In the genomic region with DNA sequence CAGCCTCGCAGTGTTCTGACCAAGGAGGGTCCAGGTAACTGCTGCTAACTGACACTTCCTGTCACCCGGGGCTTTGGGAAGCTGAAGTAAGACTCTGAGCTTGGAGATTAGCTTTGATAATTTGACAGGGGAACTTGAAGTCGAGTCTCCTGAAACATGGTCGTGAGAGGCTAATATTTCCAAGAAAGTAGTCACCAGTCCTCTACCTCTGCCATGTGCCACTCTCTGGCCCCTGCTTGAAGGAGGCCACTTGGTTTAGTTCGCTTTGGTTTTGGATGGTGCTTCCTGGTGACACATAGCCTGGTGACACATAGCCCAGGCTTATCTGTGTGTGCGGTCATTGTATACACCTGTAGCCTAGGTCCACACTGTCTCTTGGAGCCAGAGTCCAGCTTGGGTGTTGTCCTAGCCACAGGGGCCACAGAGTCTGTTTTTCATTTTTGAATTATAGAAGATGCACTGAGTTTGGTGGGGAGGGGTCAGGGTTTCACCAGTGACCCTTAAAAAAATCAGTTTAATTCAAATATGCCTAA, we compare ENCODE assay signal across 8 mouse cellular contexts. TPM values are rescaled to one million over a fixed set of nuclear protein-coding genes. Genes with fewer than 3 reads are reported as not detected.
DNase-seq lines count a peak whose midpoint lies in the region; ATAC-seq and TF ChIP-seq lines count a peak whose summit lies in the region.

A gene (plus strand): TSS at position 51 of the 533 bp plus-strand sequence.

- 76% methylated on average over 6 of the region's 6 CpGs for WGBS in forebrain, embryonic 13.5 days
- WGBS in midbrain, embryonic 15.5 days, result 67% methylated on average over 6 of the region's 6 CpGs

- H3K27ac ChIP-seq in forebrain, embryonic 13.5 days, result no peak within 1 kb of the TSS
- H3K27ac ChIP-seq in midbrain, embryonic 15.5 days, result no peak within 1 kb of the TSS

- H3K4me1 ChIP-seq in forebrain, embryonic 13.5 days, result peaks cover 7% of the 10 kb centered on the region
- peaks cover 8% of the 10 kb centered on the region for H3K4me1 ChIP-seq in midbrain, embryonic 15.5 days

- no peak for ATAC-seq in forebrain, embryonic 13.5 days
- no peak for ATAC-seq in inflammation-experienced regulatory T-cells, adult 6 months
- no peak for ATAC-seq in midbrain, embryonic 15.5 days (replicated peaks)

- H3K79me2 ChIP-seq in C2C12 (ENCODE audit: control insufficient read depth, insufficient read depth), result no peaks in the 10 kb centered on the region

- no peak within 1 kb of the TSS for H3K4me3 ChIP-seq in C2C12 (ENCODE audit: insufficient read depth, poor library complexity, severe bottlenecking)
- no peak within 1 kb of the TSS for H3K4me3 ChIP-seq in forebrain, embryonic 13.5 days
- no peak within 1 kb of the TSS for H3K4me3 ChIP-seq in midbrain, embryonic 15.5 days

- H3K9ac ChIP-seq in forebrain, embryonic 13.5 days, result no peak within 1 kb of the TSS
- H3K9ac ChIP-seq in midbrain, embryonic 15.5 days, result no peak within 1 kb of the TSS

- H3K9me3 ChIP-seq in forebrain, embryonic 13.5 days (replicated peaks), result no peaks in the 10 kb centered on the region
- H3K9me3 ChIP-seq in midbrain, embryonic 15.5 days, result no peaks in the 10 kb centered on the region

- H3K79me3 ChIP-seq in C2C12 (ENCODE audit: low read depth), result no peaks in the 10 kb centered on the region

- TF ChIP-seq CTCF in C2C12 (IDR thresholded peaks at IDR 0.05; ENCODE audit: control insufficient read depth, insufficient read depth, insufficient read length), result no peak

- no peak within 1 kb of the TSS for H3ac ChIP-seq in C2C12 (ENCODE audit: control insufficient read depth, insufficient read length, low read depth)

- no peak for DNase-seq in gastrocnemius, postnatal 10 days
- no peak for DNase-seq in gastrocnemius, adult 8-10 months (ENCODE audit: low spot score in 2 of 2)
- DNase-seq in spleen, postnatal 4 days (ENCODE audit: low spot score in 2 of 2), result no peak
- no peak for DNase-seq in right cerebral cortex, adult 18-20 months

- H3K27me3 ChIP-seq in C2C12 (ENCODE audit: control insufficient read depth, insufficient read depth, insufficient read length), result no peaks in the 10 kb centered on the region
- H3K27me3 ChIP-seq in forebrain, embryonic 13.5 days, result 0 out of 2 replicates have a peak, but pooled peaks cover 2% of the 10 kb centered on the region
- no peaks in the 10 kb centered on the region for H3K27me3 ChIP-seq in midbrain, embryonic 15.5 days (replicated peaks)

- no peaks in the 10 kb centered on the region for H3K36me3 ChIP-seq in C2C12 (ENCODE audit: control insufficient read depth, insufficient read depth)
- H3K36me3 ChIP-seq in forebrain, embryonic 13.5 days (ENCODE audit: poor library complexity, severe bottlenecking), result no peaks in the 10 kb centered on the region
- no peaks in the 10 kb centered on the region for H3K36me3 ChIP-seq in midbrain, embryonic 15.5 days (replicated peaks)

- no peak within 1 kb of the TSS for H3K4me2 ChIP-seq in forebrain, embryonic 13.5 days
- no peak within 1 kb of the TSS for H3K4me2 ChIP-seq in midbrain, embryonic 15.5 days

TF ChIP-seq in C2C12, 6 proteins besides CTCF, POLR2A, EP300 and RAD21:
- TF ChIP-seq CEBPB (IDR thresholded peaks at IDR 0.05; ENCODE audit: low read depth) (no peak), FOSL1 (IDR thresholded peaks at IDR 0.05; ENCODE audit: insufficient read depth, low read length, poor library complexity, severe bottlenecking) (no peak), USF1 (IDR thresholded peaks at IDR 0.05; ENCODE audit: low read depth) (no peak), MYOD1 (IDR thresholded peaks at IDR 0.05; ENCODE audit: control insufficient read depth, insufficient read length, low read depth) (no peak), MYOG (IDR thresholded peaks at IDR 0.05; ENCODE audit: control insufficient read depth, extremely low read depth, insufficient read length) (no peak), MAX (IDR thresholded peaks at IDR 0.05) (no peak)

RNA-seq across cellular contexts. Expression of the gene that starts here (rescaled TPM):
- total RNA-seq in gastrocnemius, postnatal 10 days (2021), result 10 to 100 TPM; 20.1 to 32.8 TPM
- total RNA-seq in gastrocnemius, adult 8-10 months (2022), result 1 to 10 TPM; 4.3 to 7.5 (median 5.9) TPM
- polyA plus RNA-seq in C2C12 (2012; fragmentation: generic; extraction: Trizol), result 49.8 TPM
- 49.0 and 56.6 TPM in 2 replicates for polyA plus RNA-seq in forebrain, embryonic 13.5 days (2015; fragmentation: Nextera tagmentation; extraction: Ambion mirVana)
- polyA plus RNA-seq in inflammation-experienced regulatory T-cells, adult 6 months (2017; shearing (Covaris generic)), result 10 to 100 TPM; 50.8 to 68.5 (median 62.7) TPM
- 76.6 and 80.1 TPM in 2 replicates for polyA plus RNA-seq in midbrain, embryonic 15.5 days (2015; fragmentation: Nextera tagmentation; extraction: Ambion mirVana)
